In genomic region chr11:67235639-67236358, GRCm38 (mm10) we compare ENCODE assay signal across 9 mouse cellular contexts. TPM values are rescaled to one million over a fixed set of nuclear protein-coding genes. Genes with fewer than 3 reads are reported as not detected.
DNase-seq lines count a peak whose midpoint lies in the region; ATAC-seq and TF ChIP-seq lines count a peak whose summit lies in the region.
"Had no signal": no experiment of that assay in that cellular context is flagged by ENCODE, and none has a peak within 500 bp of the region (broad histone marks: within the 10 kb centered on the region; RNA-seq: fewer than 3 reads in every experiment).

No protein-coding gene starts in this region.

- no peak overlapping the region for H3K4me3 ChIP-seq in liver, adult 2 months (ENCODE audit: insufficient read depth, low read depth, low read length)
- H3K4me3 ChIP-seq in liver, embryonic 11.5 days (ENCODE audit: low read depth, low read length): no peak overlapping the region
- no peak overlapping the region for H3K4me3 ChIP-seq in forebrain, embryonic 13.5 days
- H3K4me3 ChIP-seq: limb, embryonic 13.5 days had no signal

- H3K36me3 ChIP-seq in liver, adult 2 months (ENCODE audit: control insufficient read depth, insufficient read depth, low read length): no peaks in the 10 kb centered on the region
- no peaks in the 10 kb centered on the region for H3K36me3 ChIP-seq in liver, embryonic 11.5 days (ENCODE audit: control insufficient read depth, insufficient read depth, low read length)
- no peaks in the 10 kb centered on the region for H3K36me3 ChIP-seq in forebrain, embryonic 13.5 days (ENCODE audit: poor library complexity, severe bottlenecking)
- H3K36me3 ChIP-seq: limb, embryonic 13.5 days had no signal

- no peaks in the 10 kb centered on the region for H3K79me2 ChIP-seq in liver, adult 2 months (ENCODE audit: control insufficient read depth, insufficient read depth, low read length)

- H3K4me2 ChIP-seq in liver, embryonic 11.5 days: no peak overlapping the region
- no peak overlapping the region for H3K4me2 ChIP-seq in forebrain, embryonic 13.5 days
- H3K4me2 ChIP-seq: limb, embryonic 13.5 days had no signal

- TF ChIP-seq POLR2A in liver, adult 2 months (IDR thresholded peaks at IDR 0.05; ENCODE audit: extremely low read depth, insufficient read depth, low read length): no peak

- no peak overlapping the region for H3K27ac ChIP-seq in liver, adult 2 months (replicated peaks; ENCODE audit: insufficient read depth, low read depth, low read length)
- no peak overlapping the region for H3K27ac ChIP-seq in liver, embryonic 11.5 days (ENCODE audit: low read depth, low read length)
- H3K27ac ChIP-seq in forebrain, embryonic 13.5 days: no peak overlapping the region
- H3K27ac ChIP-seq: limb, embryonic 13.5 days had no signal

- DNase-seq in cerebellum, adult 18-20 months: peak; percentile 12 to 18
- no peak for DNase-seq in cerebellum, adult 11-12 months
- peak; percentile 54 for DNase-seq in liver, adult 2 months (ENCODE audit: extremely low read depth, low read depth, low spot score)
- DNase-seq in liver, embryonic 11.5 days (ENCODE audit: low spot score): no peak
- DNase-seq in brain, adult 2 months (ENCODE audit: low read depth, low spot score): peak; percentile 64
- DNase-seq in heart, postnatal 4 days: peak; percentile 57
- peak; percentile 67 for DNase-seq in lung, postnatal 14 days

- ATAC-seq in liver, embryonic 11.5 days (replicated peaks; ENCODE audit: low FRiP score): no peak
- ATAC-seq in forebrain, embryonic 13.5 days: no peak

- peak; percentile 38 for TF ChIP-seq CTCF in liver, adult 2 months (IDR thresholded peaks at IDR 0.05; ENCODE audit: low read depth, low read length)

- no peaks in the 10 kb centered on the region for H3K9me3 ChIP-seq in liver, embryonic 11.5 days (ENCODE audit: control insufficient read depth, low read length)
- H3K9me3 ChIP-seq in forebrain, embryonic 13.5 days (replicated peaks): no peaks in the 10 kb centered on the region

- H3K9ac ChIP-seq in liver, adult 2 months (ENCODE audit: low read depth, low read length): no peak overlapping the region
- H3K9ac ChIP-seq in liver, embryonic 11.5 days (ENCODE audit: low read depth, low read length): no peak overlapping the region
- no peak overlapping the region for H3K9ac ChIP-seq in forebrain, embryonic 13.5 days
- H3K9ac ChIP-seq: limb, embryonic 13.5 days had no signal

- H3K4me1 ChIP-seq in liver, adult 2 months (ENCODE audit: control insufficient read depth, insufficient read depth, low read length): peaks cover 10% of the 10 kb centered on the region; the same call in 1 of the 2 replicates
- H3K4me1 ChIP-seq in liver, embryonic 11.5 days (replicated peaks; ENCODE audit: control insufficient read depth, insufficient read depth, low read length): no peaks in the 10 kb centered on the region
- no peaks in the 10 kb centered on the region for H3K4me1 ChIP-seq in forebrain, embryonic 13.5 days

- 59% methylated on average over 5 of the region's 5 CpGs for WGBS in liver, adult 2 months
- WGBS in liver, embryonic 11.5 days: 51% methylated on average over 5 of the region's 5 CpGs
- WGBS in forebrain, embryonic 13.5 days: 69% methylated on average over 5 of the region's 5 CpGs

- no peaks in the 10 kb centered on the region for H3K27me3 ChIP-seq in liver, adult 2 months (ENCODE audit: control insufficient read depth, insufficient read depth, low read length)
- no peaks in the 10 kb centered on the region for H3K27me3 ChIP-seq in liver, embryonic 11.5 days (replicated peaks; ENCODE audit: control insufficient read depth, insufficient read depth, low read length)
- no peaks in the 10 kb centered on the region for H3K27me3 ChIP-seq in forebrain, embryonic 13.5 days
- H3K27me3 ChIP-seq: limb, embryonic 13.5 days had no signal

RNA-seq across cellular contexts. Expression of gene Myh4, which starts 2.0 kb away (rescaled TPM):
- total RNA-seq in liver, adult 2 months (2014; rRNA removed): 1.9 TPM in 1 of 2 replicates, not detected in the other
- not detected in 2 replicates for polyA plus RNA-seq in liver, adult 2 months (2012; rRNA removed)
- polyA plus RNA-seq in liver, embryonic 11.5 days (2014; fragmentation: Nextera tagmentation; extraction: Ambion mirVana): not detected in 2 replicates
- total RNA-seq in heart, postnatal 4 days (2021): under 1 TPM in 1 of 2 experiments, not detected in 1; 0.77 TPM
- not detected in 2 replicates for polyA plus RNA-seq in forebrain, embryonic 13.5 days (2015; fragmentation: Nextera tagmentation; extraction: Ambion mirVana)

RNA-seq across cellular contexts. Expression of gene Myh1, which starts 35.9 kb away (rescaled TPM):
- 3.2 TPM in 1 of 2 replicates, not detected in the other for total RNA-seq in liver, adult 2 months (2014; rRNA removed)
- polyA plus RNA-seq in liver, adult 2 months (2012; rRNA removed): not detected in 2 replicates
- polyA plus RNA-seq in liver, embryonic 11.5 days (2014; fragmentation: Nextera tagmentation; extraction: Ambion mirVana): 0.07 and 0.13 TPM in 2 replicates
- total RNA-seq in heart, postnatal 4 days (2021): 1 to 10 TPM in 1 of 2 experiments, under 1 TPM in 1; 0.14 to 3.2 TPM
- polyA plus RNA-seq in forebrain, embryonic 13.5 days (2015; fragmentation: Nextera tagmentation; extraction: Ambion mirVana): 0.03 TPM in 1 of 2 replicates, not detected in the other

RNA-seq across cellular contexts. Expression of gene Myh8, which starts 41.1 kb away (rescaled TPM):
- total RNA-seq in liver, adult 2 months (2014; rRNA removed): not detected in 2 replicates
- polyA plus RNA-seq in liver, adult 2 months (2012; rRNA removed): not detected in 2 replicates
- 0.13 TPM in 1 of 2 replicates, not detected in the other for polyA plus RNA-seq in liver, embryonic 11.5 days (2014; fragmentation: Nextera tagmentation; extraction: Ambion mirVana)
- total RNA-seq in heart, postnatal 4 days (2021): 10 to 100 TPM in 1 of 2 experiments, 1 to 10 TPM in 1; 3.0 to 17.6 TPM
- polyA plus RNA-seq in forebrain, embryonic 13.5 days (2015; fragmentation: Nextera tagmentation; extraction: Ambion mirVana): 0.05 TPM in 2 replicates

Comparison
In these comparisons a context has a peak if more than half of its experiments do, and no peak if none do; other contexts are left out.
1. DNase-seq: peak in cerebellum, adult 18-20 months (2 of 2), liver, adult 2 months (single experiment), brain, adult 2 months (single experiment), heart, postnatal 4 days (single experiment) and lung, postnatal 14 days (single experiment); none in cerebellum, adult 11-12 months (single experiment) and liver, embryonic 11.5 days (single experiment).